Mouse (Mus musculus) testis, adult 2 months (tissue): ENCODE data around the gene Cog3.

Source experiments
- CTCF ChIP-seq: fragments of 200-500 bp; IDR thresholded peaks from 2 replicates; pipeline ENCODE4 v1.5.1; 2012; ENCODE audit warnings: low read depth, mild to moderate bottlenecking, inconsistent platforms, low read length, moderate library complexity; ENCODE audit not compliant: control insufficient read depth, insufficient read depth, insufficient replicate concordance
- POLR2A ChIP-seq: fragments of 200-500 bp; IDR thresholded peaks from 2 replicates; pipeline ENCODE4 v1.6.1; 2012; ENCODE audit warnings: low read depth, mild to moderate bottlenecking, inconsistent platforms, low read length, moderate library complexity; ENCODE audit not compliant: control insufficient read depth

GRCm38 (mm10) chr14:75761028-75761805 is 6.9 kb upstream of the Cog3 start:
- TF ChIP-seq CTCF, result peak; percentile 28; the same call in 1 of the 2 replicates
- TF ChIP-seq POLR2A, result no peak
